Mouse (Mus musculus): Measurements from ENCODE around the gene Gm44965. TPM values are rescaled to one million over a fixed set of nuclear protein-coding genes. Genes with fewer than 3 reads are reported as not detected.

The Gm44965 gene
- polyA plus RNA-seq (2017; shearing (Covaris generic)), result not detected

DNA sequence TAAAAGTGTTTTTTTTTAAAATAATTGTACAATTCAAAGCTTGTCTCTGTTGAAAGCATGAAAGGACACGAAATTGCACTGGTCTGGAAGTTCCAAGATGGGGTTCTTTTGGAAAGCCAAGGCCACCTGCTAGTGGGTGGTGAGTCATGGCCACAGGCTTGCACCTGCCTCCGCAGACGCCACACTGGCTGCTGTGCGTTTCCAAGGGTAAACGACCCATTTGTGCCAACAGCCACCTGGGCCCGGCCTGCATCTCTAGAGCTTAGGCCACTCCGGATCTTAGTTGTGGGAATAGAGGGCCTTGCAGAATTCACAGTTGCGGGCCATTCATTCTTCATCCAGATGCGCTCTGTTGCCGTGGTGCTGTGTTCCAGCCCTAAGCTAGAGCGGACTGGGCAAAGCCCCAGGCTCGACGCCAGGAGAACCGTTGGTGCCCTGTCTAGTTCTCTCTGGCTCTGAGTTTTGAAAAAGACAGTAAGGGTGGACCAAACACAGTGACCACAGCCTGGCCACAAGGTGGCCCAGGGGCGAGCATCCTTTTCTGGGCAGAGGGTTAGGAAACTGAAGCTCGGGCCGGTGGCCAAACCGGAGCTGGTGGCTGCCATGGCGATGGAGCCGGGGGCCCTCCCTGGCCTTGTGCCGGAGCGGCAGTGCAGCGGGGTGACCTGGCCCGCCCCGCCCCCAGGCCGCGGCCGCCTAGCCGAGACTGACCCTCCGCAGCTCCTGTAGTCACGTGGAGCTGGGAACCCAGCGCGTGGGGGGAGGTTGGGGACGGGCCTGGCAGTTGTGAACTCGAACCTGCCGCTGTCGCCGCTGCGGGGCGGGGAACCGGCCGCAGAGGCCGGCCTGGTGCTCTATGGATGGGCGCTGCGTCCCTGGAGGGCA is at the start of gene Gm44965, which contains the start of gene Repin1:
TSS of gene Gm44965 (plus strand) at position 784 of the 885 bp plus-strand sequence.
TSS of gene Repin1 (plus strand) at position 726 of the 885 bp plus-strand sequence.

DNA sequence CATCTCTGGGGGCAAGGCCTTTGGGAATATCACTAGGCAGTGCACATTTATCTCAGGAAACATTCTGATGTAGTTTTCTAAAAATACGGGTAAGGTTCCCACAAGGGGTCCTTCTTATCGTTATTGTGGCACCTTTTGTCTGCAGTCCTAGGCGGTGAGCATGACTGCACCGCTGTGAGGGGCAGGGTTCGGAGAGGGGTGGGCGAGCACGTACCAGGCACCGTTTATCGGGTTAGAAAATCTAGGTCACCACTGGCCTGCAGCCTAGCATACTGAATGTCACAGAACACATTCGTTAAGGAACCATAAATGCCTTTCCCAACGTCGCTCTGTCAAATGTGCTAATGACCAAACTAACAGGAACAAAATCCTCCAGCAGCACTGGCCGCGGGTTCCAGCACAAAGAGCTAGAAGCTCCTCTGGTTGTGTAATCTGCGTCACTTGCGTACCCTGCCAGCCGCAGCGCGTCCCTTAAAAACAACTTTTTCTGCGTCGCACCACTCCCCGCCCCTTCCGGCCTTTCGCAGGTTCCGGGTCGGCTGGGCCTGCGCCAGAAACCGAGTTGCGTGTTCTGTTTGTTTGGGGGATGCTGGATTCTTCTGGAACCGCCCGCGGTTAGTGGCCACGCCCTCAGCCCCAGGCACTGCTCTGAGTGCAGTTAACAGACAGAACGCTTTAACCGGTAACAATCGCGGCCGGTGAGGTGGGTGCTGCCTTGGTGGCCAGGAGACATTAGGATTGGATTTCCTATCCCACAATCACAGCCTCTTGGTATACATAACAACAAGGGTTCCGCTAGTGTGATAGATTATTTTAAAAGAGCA is 39.2 kb upstream of the Gm44965 start, which contains the start of gene Lrrc61:
TSS of gene Lrrc61 (plus strand) at position 517 of the 824 bp plus-strand sequence.

DNA sequence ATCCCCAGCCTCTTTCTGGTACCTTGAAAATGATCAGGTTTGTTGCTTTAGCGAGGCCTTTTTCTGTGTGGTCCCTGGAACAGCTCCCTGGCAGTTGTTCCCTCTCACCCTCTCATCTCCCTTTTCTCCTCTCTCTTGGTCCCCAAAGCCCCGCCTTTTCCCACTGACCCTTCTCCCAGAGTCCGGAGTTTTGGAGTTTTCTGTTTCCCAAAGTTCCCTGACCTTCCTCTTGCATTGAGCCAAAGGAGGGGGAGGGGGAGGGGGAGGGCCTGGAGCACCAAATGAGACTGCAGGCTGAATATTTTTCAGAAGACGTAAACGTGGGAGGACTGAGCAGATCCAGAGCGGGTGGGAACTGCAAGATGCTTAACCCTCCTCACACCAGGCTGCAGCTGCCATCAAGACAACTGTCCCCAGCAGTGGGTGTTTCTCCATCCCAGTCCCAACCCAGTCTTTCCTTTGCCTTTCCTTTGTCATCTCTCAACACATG is 21.1 kb upstream of the Gm44965 start, which contains the start of gene Rarres2:
TSS of gene Rarres2 (minus strand) at position 218 of the 490 bp plus-strand sequence.

DNA sequence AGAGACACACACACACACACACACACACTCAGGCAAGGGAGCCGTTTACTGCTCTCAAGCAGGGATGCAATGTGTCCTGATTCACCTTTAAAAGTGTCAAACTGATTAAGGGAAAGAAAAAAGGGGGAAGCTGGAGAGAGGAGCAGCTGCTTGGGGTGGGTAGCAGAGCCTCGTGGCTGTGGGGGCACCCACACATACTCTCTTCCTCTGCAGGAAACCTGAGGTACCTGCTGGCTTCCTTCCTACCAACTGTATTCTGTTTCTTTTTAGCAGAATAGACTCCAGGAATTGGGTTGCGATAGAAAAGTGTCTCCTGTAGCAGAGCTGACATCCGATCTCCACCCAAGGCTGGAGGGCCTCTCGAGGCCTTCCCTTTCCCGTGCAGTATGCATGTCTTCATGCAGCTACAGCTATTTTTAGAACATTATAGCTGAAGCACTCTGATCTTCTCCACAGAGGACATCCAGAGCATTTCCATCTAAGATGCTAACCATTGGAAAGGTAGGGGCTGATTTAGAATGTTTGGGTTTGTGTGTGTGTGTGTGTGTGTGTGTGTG is 4.5 kb upstream of the Gm44965 start, which contains the start of gene Gm45021:
TSS of gene Gm45021 (plus strand) at position 417 of the 557 bp plus-strand sequence.

DNA sequence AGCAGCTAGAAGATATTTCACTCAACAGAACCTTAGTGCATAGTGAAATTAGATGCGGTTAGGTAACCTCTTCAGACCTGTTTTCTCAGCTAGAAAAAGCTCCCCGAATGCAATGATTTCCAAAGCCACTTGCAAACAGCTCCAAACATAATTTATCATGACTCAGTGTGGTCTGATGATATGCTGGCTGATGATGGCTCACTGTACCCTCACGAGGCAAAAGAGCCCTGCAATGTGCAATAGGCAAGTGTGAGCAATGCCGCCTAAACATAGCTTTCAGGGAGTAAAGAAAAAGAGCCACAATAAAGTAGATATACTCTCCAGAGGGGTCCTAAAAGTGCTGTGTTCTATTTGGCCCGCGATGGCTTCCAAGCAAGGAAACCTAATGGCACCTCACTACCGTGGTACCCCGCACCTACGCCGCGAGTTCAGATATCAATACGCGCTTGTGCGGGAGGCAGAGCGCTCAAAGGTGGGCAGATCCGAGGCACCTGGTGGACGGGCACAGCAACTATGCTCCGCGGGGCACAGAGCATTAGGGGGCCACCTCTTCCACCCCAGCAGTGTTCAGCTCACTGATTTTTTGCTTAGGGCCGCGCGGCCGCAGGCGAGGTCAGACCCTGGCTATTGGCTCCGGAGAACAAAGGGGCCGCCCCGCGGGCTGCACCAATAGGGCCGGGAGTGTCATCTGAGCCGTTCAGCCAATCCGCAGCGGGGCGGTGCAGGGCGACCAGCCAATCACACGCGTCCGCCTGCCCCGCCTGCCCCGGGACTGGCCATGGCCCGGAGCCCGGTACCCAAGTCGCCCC is 7.7 kb downstream of the Gm44965 start, which contains the start of gene Zfp775:
TSS of gene Zfp775 (plus strand) at position 793 of the 809 bp plus-strand sequence.

DNA sequence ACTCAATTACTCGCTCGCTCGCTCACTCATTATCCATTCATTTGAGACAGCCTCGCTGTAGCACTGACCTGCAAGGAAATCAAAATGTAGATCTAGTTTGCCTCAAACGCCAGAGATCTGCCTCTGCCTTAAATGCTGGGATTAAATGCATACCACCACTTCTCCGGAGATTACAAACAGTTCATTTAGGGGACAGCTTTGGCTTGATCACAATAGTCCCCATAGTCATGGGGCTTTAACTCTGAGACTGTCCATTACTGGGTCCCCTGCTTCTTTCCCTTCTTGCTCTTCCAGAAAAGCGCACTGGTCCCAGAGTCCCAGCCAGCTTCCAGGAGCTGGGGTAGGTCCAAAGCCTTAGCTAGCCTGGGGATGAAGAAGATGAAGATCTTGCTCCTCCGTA is 32.7 kb downstream of the Gm44965 start, which contains the start of gene AI854703:
TSS of gene AI854703 (plus strand) at position 301 of the 400 bp plus-strand sequence.

DNA sequence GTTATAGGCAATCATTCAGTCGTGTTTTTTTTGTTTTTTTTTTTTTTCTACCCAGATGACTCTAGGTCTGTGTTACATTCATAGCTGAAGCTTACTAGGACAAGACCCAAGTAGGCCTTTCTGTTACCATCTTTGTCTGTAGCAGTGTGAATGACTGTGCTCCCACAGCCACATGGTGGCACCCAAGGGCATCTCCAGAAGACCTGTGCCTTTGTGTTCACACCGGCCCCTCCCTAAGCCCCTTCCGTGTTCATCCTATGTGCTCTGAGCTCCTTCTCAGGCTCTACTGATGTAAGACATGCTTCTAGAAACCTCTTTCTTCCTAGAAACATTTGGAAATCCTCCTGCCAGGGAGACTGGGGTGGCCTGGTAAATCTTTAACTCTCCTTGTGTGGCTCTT is 53.3 kb downstream of the Gm44965 start, which contains the start of gene Gimap8:
TSS of gene Gimap8 (plus strand) at position 240 of the 400 bp plus-strand sequence.

Other genes starting within 250 kb of the Gm44965 start
- gene Krba1, start 198.4 kb upstream of the Gm44965 start, polyA plus RNA-seq (2017; shearing (Covaris generic)), result 10 to 100 TPM; 25.2 to 28.0 TPM
- 10 to 100 TPM; 22.3 to 29.7 TPM for gene Zfp467, start 148.1 kb upstream of the Gm44965 start, polyA plus RNA-seq (2017; shearing (Covaris generic))
- gene Sspo, start 145.7 kb upstream of the Gm44965 start, polyA plus RNA-seq (2017; shearing (Covaris generic)), result 1 to 10 TPM in 1 of 2 experiments, under 1 TPM in 1; 0.74 to 1.2 TPM
- gene Atp6v0e2, start 56.3 kb upstream of the Gm44965 start, polyA plus RNA-seq (2017; shearing (Covaris generic)), result 1 to 10 TPM in 1 of 2 experiments, not detected in 1; 4.7 TPM
- 10 to 100 TPM; 11.3 to 50.4 TPM for gene Lrrc61, start 39.1 kb upstream of the Gm44965 start, polyA plus RNA-seq (2017; shearing (Covaris generic))
- under 1 TPM in 1 of 2 experiments, not detected in 1; 0.23 TPM for gene Rarres2, start 21.2 kb upstream of the Gm44965 start, polyA plus RNA-seq (2017; shearing (Covaris generic))
- not detected for gene Gm45021, start 4.3 kb upstream of the Gm44965 start, polyA plus RNA-seq (2017; shearing (Covaris generic))
- 1 to 10 TPM; 5.7 to 5.9 TPM for gene Repin1, start 58 bp upstream of the Gm44965 start, polyA plus RNA-seq (2017; shearing (Covaris generic))
- 1 to 10 TPM; 7.8 to 9.4 TPM for gene Zfp775, start 8.1 kb downstream of the Gm44965 start, polyA plus RNA-seq (2017; shearing (Covaris generic))
- 1 to 10 TPM; 3.7 to 4.2 TPM for gene AI854703, start 32.8 kb downstream of the Gm44965 start, polyA plus RNA-seq (2017; shearing (Covaris generic))
- gene Gimap8, start 53.3 kb downstream of the Gm44965 start, polyA plus RNA-seq (2017; shearing (Covaris generic)), result 100 to 1,000 TPM; 148 TPM
- gene Gimap9, start 82.2 kb downstream of the Gm44965 start, polyA plus RNA-seq (2017; shearing (Covaris generic)), result 100 to 1,000 TPM; 259 to 273 TPM
- gene Gimap4, start 90.6 kb downstream of the Gm44965 start, polyA plus RNA-seq (2017; shearing (Covaris generic)), result 1,000 to 10,000 TPM; 1,107 to 1,335 TPM
- 100 to 1,000 TPM; 791 to 847 TPM for gene Gimap6, start 114.3 kb downstream of the Gm44965 start, polyA plus RNA-seq (2017; shearing (Covaris generic))
- 10 to 100 TPM; 17.0 to 31.4 TPM for gene Gm28053, start 124.7 kb downstream of the Gm44965 start, polyA plus RNA-seq (2017; shearing (Covaris generic))
- gene Gimap7, start 124.7 kb downstream of the Gm44965 start, polyA plus RNA-seq (2017; shearing (Covaris generic)), result 100 to 1,000 TPM; 197 to 372 TPM
- gene Gimap1, start 145.1 kb downstream of the Gm44965 start, polyA plus RNA-seq (2017; shearing (Covaris generic)), result 100 to 1,000 TPM; 528 to 608 TPM
- gene Gimap5, start 152.3 kb downstream of the Gm44965 start, polyA plus RNA-seq (2017; shearing (Covaris generic)), result 100 to 1,000 TPM; 138 to 215 TPM
- 1,000 to 10,000 TPM; 1,428 to 1,859 TPM for gene Gimap3, start 176.9 kb downstream of the Gm44965 start, polyA plus RNA-seq (2017; shearing (Covaris generic))
- gene Tmem176a, start 247.0 kb downstream of the Gm44965 start, polyA plus RNA-seq (2017; shearing (Covaris generic)), result 1 to 10 TPM; 4.1 to 6.9 TPM
- 10 to 100 TPM in 1 of 2 experiments, 1 to 10 TPM in 1; 6.2 to 14.1 TPM for gene Tmem176b, start 247.6 kb downstream of the Gm44965 start, polyA plus RNA-seq (2017; shearing (Covaris generic))

All from inflammation-experienced regulatory T-cells (primary cell).